In the genomic region with DNA sequence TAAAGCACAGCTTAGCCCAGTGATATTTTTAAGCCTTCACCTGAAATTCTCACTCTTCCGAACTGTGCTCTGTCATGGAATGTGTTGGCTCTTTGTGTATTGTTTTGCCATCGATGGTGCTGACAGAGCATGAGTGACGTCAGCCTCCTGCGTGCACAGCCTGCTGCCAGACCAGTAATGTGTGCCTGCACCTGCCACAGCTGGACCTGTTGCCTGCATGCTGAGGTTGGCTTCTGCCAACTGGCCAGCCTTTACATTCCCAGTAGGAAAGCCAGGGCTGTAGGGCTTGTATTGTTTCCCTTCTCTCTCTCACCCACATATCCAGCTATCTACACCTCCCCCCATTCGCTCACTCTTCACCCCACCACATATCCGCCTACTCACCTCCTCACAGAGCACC, we compare ENCODE assay signal across 23 mouse cellular contexts.
DNase-seq lines count a peak whose midpoint lies in the region; ATAC-seq and TF ChIP-seq lines count a peak whose summit lies in the region.
"Had no signal": no experiment of that assay in that cellular context is flagged by ENCODE, and none has a peak within 500 bp of the region (broad histone marks: within the 10 kb centered on the region; RNA-seq: fewer than 3 reads in every experiment).

No protein-coding gene starts in this region.

- TF ChIP-seq POLR2A in brain, embryonic 14.5 days (IDR thresholded peaks at IDR 0.05; ENCODE audit: borderline replicate concordance, extremely low read depth, insufficient read depth, insufficient read length, poor library complexity, severe bottlenecking) = no peak

- no peaks in the 10 kb centered on the region for H3K27me3 ChIP-seq in hindbrain, embryonic 10.5 days (ENCODE audit: insufficient read depth, poor library complexity, severe bottlenecking)
- no peaks in the 10 kb centered on the region for H3K27me3 ChIP-seq in hindbrain, embryonic 14.5 days (ENCODE audit: control insufficient read depth, insufficient read depth, low read length)
- H3K27me3 ChIP-seq in limb, embryonic 11.5 days (ENCODE audit: control insufficient read depth, insufficient read depth, low read length) = no peaks in the 10 kb centered on the region
- H3K27me3 ChIP-seq: forebrain, embryonic 12.5 days; liver, embryonic 15.5 days; midbrain, embryonic 13.5 days had no signal

- H3K36me3 ChIP-seq in hindbrain, embryonic 10.5 days = no peaks in the 10 kb centered on the region
- H3K36me3 ChIP-seq in hindbrain, embryonic 14.5 days (replicated peaks; ENCODE audit: control insufficient read depth, insufficient read depth) = no peaks in the 10 kb centered on the region
- no peaks in the 10 kb centered on the region for H3K36me3 ChIP-seq in limb, embryonic 11.5 days (ENCODE audit: control insufficient read depth, insufficient read depth, low read length)
- H3K36me3 ChIP-seq: embryonic facial prominence, embryonic 10.5 days; forebrain, embryonic 12.5 days; hindbrain, embryonic 13.5 days; liver, embryonic 15.5 days; midbrain, embryonic 13.5 days had no signal

- WGBS in hindbrain, embryonic 10.5 days = 67% methylated on average over 6 of the region's 6 CpGs
- WGBS in hindbrain, embryonic 14.5 days = 64% methylated on average over 6 of the region's 6 CpGs
- WGBS in limb, embryonic 11.5 days = 75% methylated on average over 6 of the region's 6 CpGs

- H3K9ac ChIP-seq in hindbrain, embryonic 14.5 days = no peak overlapping the region
- no peak overlapping the region for H3K9ac ChIP-seq in limb, embryonic 11.5 days (ENCODE audit: low read length)
- H3K9ac ChIP-seq: forebrain, embryonic 12.5 days; hindbrain, embryonic 13.5 days; liver, embryonic 15.5 days; midbrain, embryonic 13.5 days had no signal

- DNase-seq in hindbrain, embryonic 10.5 days (ENCODE audit: low spot score) = no peak
- no peak for DNase-seq in hindbrain, embryonic 14.5 days (ENCODE audit: low spot score)
- DNase-seq in layer of hippocampus, adult 9-11 months = peak; percentile 61
- no peak for DNase-seq in layer of hippocampus, adult 9-10 months (ENCODE audit: low spot score)
- DNase-seq in brain, embryonic 14.5 days (ENCODE audit: low read depth) = peak; percentile 34
- no peak for DNase-seq in limb, embryonic 11.5 days (ENCODE audit: low spot score)
- no peak for DNase-seq in adrenal gland, postnatal 14 days
- DNase-seq: adrenal gland, postnatal 25 days; cerebellum, adult 18-20 months; cerebellum, postnatal 36 days; heart, postnatal 10 days; kidney, adult 11 months; kidney, postnatal 25 days; layer of hippocampus, postnatal 36 days; thymus, postnatal 25 days had no signal

- H3K4me2 ChIP-seq in hindbrain, embryonic 14.5 days (replicated peaks) = no peak overlapping the region
- no peak overlapping the region for H3K4me2 ChIP-seq in limb, embryonic 11.5 days (ENCODE audit: low read depth, severe bottlenecking)
- H3K4me2 ChIP-seq: forebrain, embryonic 12.5 days; heart, embryonic 11.5 days; hindbrain, embryonic 13.5 days; liver, embryonic 15.5 days; midbrain, embryonic 13.5 days had no signal

- ATAC-seq in hindbrain, embryonic 14.5 days (ENCODE audit: low FRiP score) = no peak; the same call in 1 of the 2 replicates
- ATAC-seq in limb, embryonic 11.5 days (ENCODE audit: insufficient number of reproducible peaks, low FRiP score, low TSS enrichment, low read depth) = no peak
- no peak for ATAC-seq in granulocyte monocyte progenitor cell, adult 5-6 weeks (replicated peaks; ENCODE audit: poor library complexity, severe bottlenecking)
- ATAC-seq: midbrain, embryonic 13.5 days had no signal

- H3K27ac ChIP-seq in hindbrain, embryonic 10.5 days = peak overlapping the region; percentile 45; the same call in 1 of the 2 replicates
- H3K27ac ChIP-seq in hindbrain, embryonic 14.5 days = no peak overlapping the region
- H3K27ac ChIP-seq in limb, embryonic 11.5 days (replicated peaks; ENCODE audit: low read depth, low read length) = 0 out of 2 replicates have a peak overlapping the region, but pooled peaks have one; percentile 68
- H3K27ac ChIP-seq: embryonic facial prominence, embryonic 10.5 days; forebrain, embryonic 12.5 days; liver, embryonic 15.5 days; midbrain, embryonic 13.5 days had no signal

- H3K9me3 ChIP-seq in hindbrain, embryonic 10.5 days = no peaks in the 10 kb centered on the region
- no peaks in the 10 kb centered on the region for H3K9me3 ChIP-seq in hindbrain, embryonic 14.5 days (ENCODE audit: control insufficient read depth, low read length)
- no peaks in the 10 kb centered on the region for H3K9me3 ChIP-seq in limb, embryonic 11.5 days (ENCODE audit: control insufficient read depth, low read length)
- H3K9me3 ChIP-seq: embryonic facial prominence, embryonic 10.5 days; forebrain, embryonic 12.5 days; G1E; hindbrain, embryonic 13.5 days; liver, embryonic 15.5 days; midbrain, embryonic 13.5 days had no signal

- peaks cover 52% of the 10 kb centered on the region for H3K4me1 ChIP-seq in hindbrain, embryonic 10.5 days (replicated peaks)
- H3K4me1 ChIP-seq in hindbrain, embryonic 14.5 days (replicated peaks; ENCODE audit: control insufficient read depth, insufficient read depth, low read length) = peaks cover 29% of the 10 kb centered on the region
- H3K4me1 ChIP-seq in limb, embryonic 11.5 days (ENCODE audit: control insufficient read depth, insufficient read depth, low read length) = peaks cover 54% of the 10 kb centered on the region
- H3K4me1 ChIP-seq: liver, embryonic 15.5 days had no signal

- no peak overlapping the region for H3K4me3 ChIP-seq in hindbrain, embryonic 10.5 days
- no peak overlapping the region for H3K4me3 ChIP-seq in hindbrain, embryonic 14.5 days (replicated peaks; ENCODE audit: low read length)
- H3K4me3 ChIP-seq in limb, embryonic 11.5 days (ENCODE audit: low read depth, low read length) = no peak overlapping the region
- H3K4me3 ChIP-seq: embryonic facial prominence, embryonic 10.5 days; forebrain, embryonic 12.5 days; hindbrain, embryonic 13.5 days; liver, embryonic 15.5 days; midbrain, embryonic 13.5 days had no signal

- no peak for TF ChIP-seq CTCF in brain, embryonic 14.5 days (IDR thresholded peaks at IDR 0.05; ENCODE audit: borderline replicate concordance, extremely low read depth, insufficient read depth, insufficient read length)

Comparison
In these comparisons a context has a peak if more than half of its experiments do, and no peak if none do; other contexts are left out.
1. DNase-seq: peak in layer of hippocampus, adult 9-11 months (single experiment) and brain, embryonic 14.5 days (single experiment); none in hindbrain, embryonic 10.5 days (single experiment), hindbrain, embryonic 14.5 days (single experiment), layer of hippocampus, adult 9-10 months (single experiment), limb, embryonic 11.5 days (single experiment) and adrenal gland, postnatal 14 days (single experiment).